Mouse (Mus musculus) B cell, adult 2 months (primary cell): Measurements from ENCODE around the gene Vps25.

Experiments
- DNase-seq, 2 experiments: peaks; one replicate each; pipeline ENCODE4 v3.0.0; 2022

Gene Vps25

GRCm38 (mm10) chr11:101253613-101254389 is at the start of gene Vps25:
Gene Vps25 (plus strand): TSS chr11:101253707.
- peak; percentile 88 to 89 for DNase-seq

GRCm38 (mm10) chr11:101211970-101212369 is 41.5 kb upstream of the Vps25 start:
- DNase-seq = peak; percentile 40 to 51

GRCm38 (mm10) chr11:101216936-101217335 is 36.6 kb upstream of the Vps25 start:
- DNase-seq = no peak

GRCm38 (mm10) chr11:101218436-101219055 is 35.0 kb upstream of the Vps25 start:
- DNase-seq = no peak

- no peak for DNase-seq
Measured at GRCm38 (mm10) chr11:101220853-101221252, 32.7 kb upstream of the Vps25 start.

DNA sequence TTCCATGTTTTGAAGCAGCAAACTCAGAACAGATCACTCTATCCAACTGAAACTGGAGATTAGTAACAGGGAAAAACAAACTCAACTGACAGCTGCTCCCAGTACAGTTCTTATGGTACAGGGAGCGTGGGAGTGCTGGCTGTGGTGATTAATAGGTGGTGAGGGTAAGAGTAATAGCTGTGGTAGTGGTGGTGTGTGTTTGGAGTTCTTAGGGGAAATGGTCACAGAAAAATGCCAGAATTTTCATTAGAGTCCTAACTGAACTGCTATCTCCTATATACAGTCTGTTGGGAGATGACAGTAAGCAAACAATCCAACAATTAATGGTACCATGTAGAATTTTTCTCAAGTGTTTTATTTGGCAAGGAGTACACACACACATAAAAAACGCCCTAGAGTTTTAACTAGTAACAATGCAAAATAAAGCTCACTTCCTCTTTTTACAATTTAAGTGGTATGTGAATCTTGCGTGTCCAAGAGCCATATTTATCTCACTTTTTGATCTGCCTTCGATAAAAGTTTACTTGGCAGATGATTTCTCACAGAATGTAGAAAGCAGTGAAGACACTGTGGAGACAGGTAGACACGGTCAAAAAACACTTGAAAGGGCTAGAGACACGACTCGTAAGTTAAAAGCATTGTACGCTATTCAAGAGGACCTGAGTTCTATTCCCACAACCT is 32.1 kb upstream of the Vps25 start:
- DNase-seq = peak; percentile 9 to 14

GRCm38 (mm10) chr11:101224337-101224736 is 29.2 kb upstream of the Vps25 start:
- DNase-seq = no peak

DNA sequence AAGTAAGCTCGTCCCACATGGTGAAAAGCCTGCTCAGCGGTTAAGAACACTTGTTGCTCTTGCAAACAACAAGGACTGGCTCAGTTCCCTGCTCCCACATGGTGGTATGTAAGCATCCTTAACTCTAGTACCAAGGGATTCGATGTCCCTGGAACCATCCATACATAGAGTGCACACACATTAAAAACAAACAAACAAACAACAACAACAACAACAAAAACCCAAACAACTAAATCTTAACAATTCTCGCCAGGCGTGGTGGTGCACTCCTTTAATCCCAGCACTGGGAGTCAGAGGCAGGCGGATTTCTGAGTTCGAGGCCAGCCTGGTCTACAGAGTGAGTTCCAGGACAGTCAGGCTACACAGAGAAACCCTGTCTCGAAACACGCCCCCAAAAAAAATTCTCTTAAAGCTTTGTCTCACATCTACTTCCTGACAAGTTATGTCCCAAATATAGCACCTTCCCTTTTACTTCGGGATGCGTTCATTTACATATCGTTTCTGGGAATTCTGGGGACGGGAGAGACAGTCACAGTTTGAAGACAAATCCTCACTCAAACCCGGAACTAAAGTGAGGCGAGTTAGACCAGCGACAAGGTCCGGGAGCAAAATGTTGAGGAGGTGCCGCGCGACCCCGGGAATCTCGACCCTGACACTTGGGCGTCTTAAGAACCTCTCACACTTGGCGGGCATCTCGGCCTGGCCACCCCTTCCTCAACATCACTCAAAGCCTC is 28.0 kb upstream of the Vps25 start:
- DNase-seq = no peak

DNA sequence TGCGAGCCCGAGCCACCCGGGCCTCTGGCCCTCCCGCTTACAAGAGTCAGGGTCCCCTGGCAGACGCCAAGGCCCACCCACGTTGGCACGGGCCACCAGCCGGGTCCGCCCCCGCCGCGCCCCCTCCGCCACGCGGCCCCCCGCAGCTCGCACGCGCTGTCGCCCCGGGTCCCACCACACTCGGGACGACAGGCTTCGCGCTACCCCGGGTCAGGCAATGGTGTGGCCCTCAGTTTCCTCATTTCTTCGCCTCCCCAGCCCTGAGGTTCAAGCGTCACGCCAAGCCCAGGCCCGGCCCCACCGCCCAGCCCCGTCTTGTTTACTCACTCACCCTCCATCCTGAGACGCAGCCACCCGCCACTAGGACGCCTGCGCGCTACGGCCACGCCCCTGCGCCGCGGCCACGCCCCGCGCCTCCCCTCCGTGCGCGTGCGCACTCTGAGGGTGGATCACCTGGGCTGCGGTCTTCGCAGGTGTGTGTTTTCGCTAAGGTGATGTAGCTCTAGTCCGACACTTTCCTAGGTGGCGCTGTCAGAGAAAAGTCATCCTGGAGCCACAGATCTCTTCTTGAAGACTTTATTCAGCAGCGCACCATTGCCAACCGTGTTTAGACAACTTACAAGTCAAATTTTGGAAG is 27.3 kb upstream of the Vps25 start, which contains the start of gene Ezh1:
Gene Ezh1 (minus strand): TSS at position 399 of the 637 bp plus-strand sequence.
- peak; percentile 97 to 98 for DNase-seq

GRCm38 (mm10) chr11:101229361-101229900 is 24.1 kb upstream of the Vps25 start:
- DNase-seq = no peak

- DNase-seq = no peak
Measured at GRCm38 (mm10) chr11:101230061-101230511, 23.4 kb upstream of the Vps25 start.

GRCm38 (mm10) chr11:101230526-101230925 is 23.0 kb upstream of the Vps25 start:
- DNase-seq = no peak

DNA sequence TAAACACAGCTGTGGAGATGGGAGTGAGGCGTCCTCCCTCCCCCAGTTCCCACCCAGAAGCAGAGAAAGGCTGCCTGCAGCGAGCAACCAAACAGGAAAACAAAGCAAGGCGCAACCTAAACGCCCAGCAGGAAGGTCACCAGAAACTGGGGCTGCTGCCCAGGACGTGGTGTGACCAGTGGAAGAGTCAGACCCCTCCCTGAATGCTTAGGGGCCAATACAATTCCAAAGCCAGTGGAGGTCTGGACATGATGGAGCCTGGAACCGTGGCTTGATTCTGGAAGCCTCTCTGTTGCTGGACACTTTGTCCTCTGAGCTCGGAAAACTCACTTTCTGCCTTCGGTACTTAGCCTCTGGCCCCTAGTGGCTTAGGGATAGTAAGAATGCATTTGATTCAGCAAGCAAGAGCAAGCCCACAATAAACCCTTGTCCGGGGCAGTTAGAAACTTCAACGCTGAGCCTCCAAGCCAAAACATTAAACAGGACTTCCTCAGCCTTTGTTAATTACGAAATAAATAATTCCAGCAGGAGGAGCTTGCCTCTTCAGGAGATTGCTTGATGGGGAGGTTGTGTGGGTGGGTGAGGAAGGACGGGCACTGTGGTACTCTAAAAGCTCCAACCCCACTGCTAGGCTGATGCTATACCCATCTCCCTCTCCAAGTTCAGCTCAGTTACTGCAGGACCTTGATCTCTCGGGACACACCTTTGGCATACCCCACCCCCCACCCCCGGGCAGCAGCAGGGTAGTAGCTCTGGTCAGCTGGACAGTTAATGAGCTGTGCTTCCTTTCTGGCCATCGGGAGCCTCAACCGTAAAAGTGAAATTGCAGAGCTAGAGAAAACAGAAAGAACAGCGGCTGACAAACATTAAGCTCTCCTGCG is 22.3 kb upstream of the Vps25 start:
- no peak for DNase-seq

GRCm38 (mm10) chr11:101232010-101232839 is 21.3 kb upstream of the Vps25 start:
- DNase-seq = no peak

DNA sequence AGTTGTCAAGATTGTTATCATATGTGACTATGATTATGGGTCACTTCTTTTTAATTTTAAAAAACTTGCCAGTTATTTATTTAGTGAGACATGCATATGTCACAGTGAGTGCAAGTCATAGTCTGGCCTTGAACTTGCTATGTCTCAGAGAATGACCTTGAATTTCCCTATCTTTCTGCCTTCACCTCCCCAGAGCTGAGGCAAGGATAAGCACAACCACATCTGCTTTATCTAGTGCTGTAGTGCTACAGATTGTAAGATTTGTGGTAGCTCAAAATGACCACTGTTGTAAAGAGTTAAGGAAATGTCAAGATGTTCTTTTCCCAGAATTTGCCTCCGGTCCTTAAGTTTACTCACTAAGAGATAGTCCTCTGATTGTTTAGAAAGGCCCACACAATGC is 20.3 kb upstream of the Vps25 start:
- DNase-seq = no peak

- no peak for DNase-seq
Measured at GRCm38 (mm10) chr11:101234124-101234523, 19.4 kb upstream of the Vps25 start.

DNA sequence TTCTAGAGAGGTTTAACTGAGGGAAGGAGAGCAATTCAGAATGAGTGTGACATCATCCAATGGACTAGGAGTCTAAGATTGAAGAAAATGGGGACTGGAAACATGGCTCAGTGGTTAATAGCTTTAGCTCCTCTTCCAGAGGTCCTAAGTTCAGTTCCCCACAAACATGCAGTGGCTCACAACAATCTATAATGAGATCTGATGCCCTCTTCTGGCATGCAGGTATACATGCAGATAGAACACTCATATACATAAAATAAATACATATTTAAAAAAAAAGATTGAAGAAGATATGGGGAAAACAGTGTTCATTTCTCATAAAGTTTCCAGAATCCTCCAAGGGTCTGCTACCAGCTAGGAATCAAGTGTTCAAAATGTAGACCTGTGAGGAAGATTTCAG is 18.1 kb upstream of the Vps25 start:
- DNase-seq = no peak

- no peak for DNase-seq
Measured at GRCm38 (mm10) chr11:101236782-101237181, 16.7 kb upstream of the Vps25 start.

- no peak for DNase-seq
Measured at GRCm38 (mm10) chr11:101238071-101238647, 15.3 kb upstream of the Vps25 start.

GRCm38 (mm10) chr11:101245071-101245470 is 8.4 kb upstream of the Vps25 start:
- no peak for DNase-seq
